Mouse (Mus musculus) adrenal gland, adult 8-10 months (tissue): ENCODE measurements at regions not wholly inside any gene's neighbourhood (a gene's known extent, or its start where the extent isn't known, plus 50 kb on each side); places are given as distances from the start of the nearest gene placed in this dataset.
A peak's percentile ranks its signal among the peaks of the same experiment; 100 is the strongest.

ENCODE experiments used
- DNase-seq: peaks from one replicate; pipeline ENCODE4 v3.0.0; 2022

DNA sequence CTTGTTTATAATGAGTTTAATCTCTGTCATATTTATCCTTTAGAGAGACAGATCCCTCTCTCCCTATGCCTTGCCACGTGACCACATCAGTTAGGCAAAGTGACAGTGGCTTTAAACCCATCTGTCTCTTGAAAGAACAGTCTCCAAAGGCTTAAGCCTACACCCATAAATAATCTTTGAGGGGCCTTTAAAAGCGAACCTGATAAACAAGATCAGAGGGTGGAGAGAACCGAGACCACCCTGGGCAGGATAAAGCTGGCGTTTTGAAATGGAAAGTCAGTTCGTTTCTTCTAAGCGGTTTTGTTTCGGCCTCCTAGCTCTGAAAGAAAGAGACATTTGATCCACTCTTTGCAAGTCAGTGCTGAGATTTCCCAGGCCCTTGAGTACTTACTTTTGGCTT is 149.5 kb downstream of the Ackr3 start:
- no peak for DNase-seq

- DNase-seq = no peak
Measured at GRCm38 (mm10) chr1:90356567-90356966, 152.8 kb downstream of the Ackr3 start.

GRCm38 (mm10) chr1:90357391-90357790 is 153.6 kb downstream of the Ackr3 start:
- DNase-seq = no peak

DNA sequence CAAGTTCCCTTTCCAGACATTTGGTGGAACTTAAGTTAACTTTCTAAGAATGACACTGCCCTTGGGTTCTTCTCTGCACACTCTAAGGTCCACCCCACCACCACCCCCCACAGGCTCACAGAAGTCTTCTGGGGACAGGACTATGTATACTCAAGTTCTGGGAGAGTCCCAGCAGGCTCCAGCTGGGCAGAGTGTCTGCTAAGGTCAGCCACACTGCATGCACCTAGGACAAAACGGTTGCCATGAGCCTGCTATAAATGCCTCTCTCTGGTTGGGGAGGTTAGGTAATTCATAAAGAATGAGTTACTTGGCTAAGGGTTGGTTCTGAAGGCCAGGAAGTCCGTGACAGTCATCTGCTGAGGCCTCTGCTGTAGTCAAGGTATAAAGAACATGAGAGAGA is 155.2 kb downstream of the Ackr3 start:
- no peak for DNase-seq

DNA sequence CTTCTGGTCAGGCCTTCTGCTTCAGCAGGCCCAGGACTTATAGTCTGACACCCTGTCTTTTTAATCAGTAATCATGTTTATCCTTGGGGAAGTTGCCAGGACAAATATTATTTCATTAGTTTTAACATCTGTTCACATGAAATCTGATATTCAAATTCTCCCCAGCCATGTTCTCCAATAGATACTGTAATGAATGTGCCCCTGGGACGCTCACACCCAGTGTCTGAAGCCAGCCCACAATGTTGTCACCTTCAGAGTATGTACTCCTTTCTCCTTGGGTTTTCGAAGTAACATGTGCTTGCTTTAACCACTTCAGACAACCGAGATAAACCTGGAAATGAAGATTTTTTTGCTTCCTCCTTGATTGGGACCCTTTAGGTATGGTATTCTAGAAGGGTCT is 156.3 kb downstream of the Ackr3 start:
- DNase-seq = no peak

- no peak for DNase-seq
Measured at GRCm38 (mm10) chr1:90364444-90364843, 160.7 kb downstream of the Ackr3 start.

DNA sequence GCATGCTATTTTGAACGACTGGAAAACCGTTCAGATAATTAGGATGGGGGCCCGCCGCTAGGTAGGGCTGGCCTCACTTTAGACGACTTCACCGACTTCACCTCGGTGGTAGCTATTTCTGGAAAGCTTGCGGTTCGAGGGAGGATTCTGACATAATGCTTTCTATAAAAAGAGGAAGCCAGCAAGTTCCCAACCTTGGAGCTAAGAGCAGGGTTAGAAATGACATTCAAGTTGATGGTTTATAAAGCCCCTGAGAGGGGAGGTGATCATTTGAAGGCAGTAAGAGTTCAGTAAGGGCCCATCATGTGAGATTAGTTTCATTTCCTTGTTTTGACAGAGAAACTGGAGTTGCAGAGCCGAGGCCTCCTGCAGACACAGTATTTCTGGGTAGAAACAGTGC is 164.8 kb downstream of the Ackr3 start:
- no peak for DNase-seq

GRCm38 (mm10) chr1:90369287-90369686 is 165.5 kb downstream of the Ackr3 start:
- no peak for DNase-seq

DNA sequence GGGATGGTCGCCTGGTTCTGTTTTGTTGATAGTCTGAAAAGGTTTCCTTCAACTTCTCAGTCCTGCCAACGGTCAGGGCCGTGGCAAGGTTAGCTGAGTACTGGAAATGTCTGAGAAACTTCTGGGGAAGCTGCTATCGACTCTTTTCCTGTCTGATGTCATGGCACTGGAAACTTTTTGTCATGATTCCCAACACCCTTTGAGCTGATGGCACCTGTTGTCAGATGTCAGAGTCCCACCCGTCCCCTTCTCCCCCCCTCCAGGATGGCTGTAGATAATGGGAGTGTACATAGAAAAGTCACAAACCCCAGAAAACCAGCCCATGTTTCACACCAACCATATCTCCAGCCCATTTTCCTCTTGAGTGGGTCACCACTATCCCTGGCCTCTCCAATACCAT is 167.0 kb downstream of the Ackr3 start:
- DNase-seq = no peak

GRCm38 (mm10) chr1:90373001-90373400 is 169.2 kb downstream of the Ackr3 start:
- DNase-seq = no peak

GRCm38 (mm10) chr1:90374517-90374916 is 170.7 kb downstream of the Ackr3 start:
- DNase-seq = no peak

GRCm38 (mm10) chr1:90380034-90380705 is 176.4 kb downstream of the Ackr3 start:
- DNase-seq = no peak

DNA sequence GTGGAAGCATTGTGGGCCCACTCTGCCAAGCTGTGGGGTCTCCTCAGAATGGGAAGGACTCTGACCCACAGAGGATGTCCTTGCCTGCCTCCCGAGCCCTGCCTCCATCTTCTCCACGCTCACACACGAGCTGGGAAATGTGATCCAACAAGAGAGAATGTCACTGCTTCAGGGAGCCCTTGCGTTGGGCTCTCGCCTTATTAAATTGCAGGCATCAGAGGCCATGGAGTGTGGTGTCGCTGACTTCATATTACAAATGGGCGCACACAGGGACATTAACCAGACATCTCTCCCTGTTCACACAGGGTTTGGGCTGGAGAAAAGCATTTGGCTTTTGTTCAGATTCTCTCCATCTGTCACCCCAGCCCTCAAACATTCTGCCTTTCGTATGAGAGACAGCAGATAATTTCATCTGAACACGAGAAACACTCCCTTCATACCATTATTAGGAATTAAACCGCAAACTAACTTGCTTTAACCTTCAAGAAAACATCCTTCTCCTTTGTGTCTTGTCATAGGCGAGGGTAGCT is 179.2 kb downstream of the Ackr3 start:
- no peak for DNase-seq

- DNase-seq = no peak
Measured at GRCm38 (mm10) chr1:90385024-90385423, 181.2 kb downstream of the Ackr3 start.

- no peak for DNase-seq
Measured at GRCm38 (mm10) chr1:90386792-90387191, 183.0 kb downstream of the Ackr3 start.

DNA sequence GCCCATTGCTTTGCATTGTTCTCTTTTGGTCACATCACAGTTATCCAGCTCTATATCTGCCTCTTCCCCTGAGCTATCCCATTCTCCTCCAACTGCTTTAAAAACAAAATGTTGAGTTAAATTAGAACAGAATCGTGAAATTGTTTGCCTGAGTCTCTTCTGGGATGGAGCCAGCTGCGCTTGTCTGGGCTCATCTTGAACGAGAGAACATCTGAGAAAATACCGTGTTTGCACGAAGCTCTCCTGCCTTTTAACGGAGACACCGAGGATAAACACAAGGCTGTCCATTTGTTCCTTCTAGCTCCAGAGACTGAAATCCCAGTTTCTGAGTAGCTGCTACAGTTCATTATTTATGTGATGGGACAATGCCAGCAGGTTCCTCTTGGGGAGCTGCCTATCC is 186.6 kb downstream of the Ackr3 start:
- no peak for DNase-seq

DNA sequence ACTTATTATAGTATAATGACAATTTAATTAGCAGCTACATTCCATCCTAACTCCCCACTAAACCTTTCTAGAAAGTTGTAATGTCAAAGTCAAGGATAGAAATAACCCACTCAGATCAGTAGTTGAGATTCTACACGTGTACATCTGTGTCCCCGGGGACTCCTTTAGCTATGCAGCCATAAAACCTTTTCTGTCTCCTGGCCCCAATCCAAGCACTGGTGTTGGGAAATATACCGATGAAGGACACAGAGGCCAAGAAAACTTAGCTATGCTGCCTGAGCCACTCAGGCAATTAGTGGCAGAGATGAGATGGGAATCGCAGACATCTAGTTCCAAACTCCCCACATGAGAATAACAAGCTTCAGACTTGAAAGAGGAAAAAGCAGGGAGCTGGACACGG is 190.1 kb downstream of the Ackr3 start:
- DNase-seq = peak; percentile 32

- no peak for DNase-seq
Measured at GRCm38 (mm10) chr1:90395331-90396016, 191.7 kb downstream of the Ackr3 start.

- no peak for DNase-seq
Measured at GRCm38 (mm10) chr1:90396660-90397059, 192.9 kb downstream of the Ackr3 start.

DNA sequence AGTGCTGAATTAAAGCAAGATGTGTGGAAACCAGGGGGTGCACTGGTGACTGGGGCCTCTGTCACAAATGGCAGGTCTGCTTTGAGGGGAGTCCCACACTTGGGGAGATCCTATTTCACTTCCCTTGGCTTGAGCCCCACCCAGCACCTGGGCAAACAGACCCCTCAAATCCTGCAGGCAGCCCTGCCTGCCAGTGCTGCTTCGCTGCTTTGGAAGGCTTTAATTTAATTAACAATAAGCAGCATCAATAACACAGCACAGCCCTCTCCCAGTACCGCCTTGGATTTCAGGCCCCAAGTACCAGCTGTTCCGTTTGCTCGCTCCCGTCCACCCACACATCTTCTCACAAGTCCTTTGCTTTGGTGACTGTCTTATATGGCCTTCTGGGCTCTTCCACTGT is 193.6 kb downstream of the Ackr3 start:
- DNase-seq = no peak

GRCm38 (mm10) chr1:90398396-90398975 is 194.7 kb downstream of the Ackr3 start:
- DNase-seq = no peak

DNA sequence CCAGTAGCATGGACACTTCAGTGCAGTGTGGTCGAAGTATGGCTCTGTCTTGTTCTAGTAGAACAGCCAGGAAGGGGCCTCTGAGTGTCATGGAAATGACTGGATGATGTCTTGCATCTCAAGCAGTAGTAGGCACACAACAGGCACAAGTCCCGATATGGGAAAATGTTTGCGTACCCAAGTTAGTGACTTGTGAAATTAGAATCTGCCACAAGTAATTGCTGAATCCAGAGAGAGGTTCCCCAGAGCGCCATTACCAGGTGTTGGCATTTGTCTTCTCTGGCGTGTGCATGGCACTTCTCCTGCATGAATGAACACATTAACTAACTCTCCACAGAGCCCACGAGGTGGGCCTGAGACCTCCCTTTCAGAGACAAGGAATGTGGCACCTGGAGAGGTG is 199.3 kb downstream of the Ackr3 start:
- no peak for DNase-seq

DNA sequence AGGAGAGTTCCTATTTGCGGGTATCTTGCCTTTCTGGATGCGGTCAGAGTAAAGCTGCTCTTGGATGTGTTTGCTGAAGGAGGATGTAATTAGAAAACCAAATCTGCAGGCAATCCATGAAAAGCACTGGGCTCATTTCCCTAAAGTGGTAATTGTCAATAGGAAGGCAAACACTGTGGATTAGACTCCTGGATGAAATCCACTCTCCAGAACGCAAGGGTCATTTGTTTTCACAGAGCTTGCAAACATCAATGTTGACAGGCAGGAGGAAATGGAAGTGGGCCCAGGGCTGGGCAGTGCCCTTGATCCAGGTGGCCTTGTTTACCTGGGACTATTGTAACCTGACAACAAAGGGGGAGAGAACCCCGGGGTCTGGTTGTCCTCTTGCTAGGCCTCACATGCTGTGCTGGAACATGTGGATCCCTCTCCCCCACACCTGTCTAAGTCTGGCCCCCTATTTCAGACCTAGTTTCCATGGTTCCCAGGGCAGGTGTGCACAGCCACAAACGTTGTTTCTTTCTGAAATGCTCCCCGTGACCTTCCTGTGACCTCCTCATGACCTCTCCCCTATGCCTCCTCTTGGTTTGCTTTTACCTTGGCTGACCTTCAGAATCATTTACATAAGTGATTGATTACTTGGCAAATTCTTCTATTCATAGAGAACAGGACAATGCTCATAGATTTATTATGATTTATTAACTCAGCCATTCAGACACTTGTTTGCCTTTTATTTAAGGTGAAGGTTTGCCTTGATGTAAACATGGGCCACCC is 197.9 kb upstream of the Cops8 start:
- no peak for DNase-seq
